Mouse (Mus musculus) megakaryocyte, embryonic 14.5 days (primary cell): ENCODE results near the gene Pin1.

Source experiments
- FLI1 ChIP-seq: IDR thresholded peaks from 2 replicates; pipeline ENCODE4 v1.6.1; 2012; ENCODE audit warnings: low read length, inconsistent platforms, mixed read lengths
- GATA1 ChIP-seq: IDR thresholded peaks from 3 replicates; pipeline ENCODE4 v1.6.1; 2012; ENCODE audit warnings: mixed read lengths, low read length, inconsistent platforms, borderline replicate concordance

GRCm38 (mm10) chr9:20642101-20642895 is 9.6 kb upstream of the Pin1 start, which contains the start of gene Ubl5:
- TF ChIP-seq GATA1 = no peak
- TF ChIP-seq FLI1 = no peak
